Mouse (Mus musculus): ENCODE data around the gene Engase. TPM values are rescaled to one million over a fixed set of nuclear protein-coding genes. Genes with fewer than 3 reads are reported as not detected.

The Engase gene
- polyA plus RNA-seq, 1 experiment from 2014 or later: 3.9 TPM

DNA sequence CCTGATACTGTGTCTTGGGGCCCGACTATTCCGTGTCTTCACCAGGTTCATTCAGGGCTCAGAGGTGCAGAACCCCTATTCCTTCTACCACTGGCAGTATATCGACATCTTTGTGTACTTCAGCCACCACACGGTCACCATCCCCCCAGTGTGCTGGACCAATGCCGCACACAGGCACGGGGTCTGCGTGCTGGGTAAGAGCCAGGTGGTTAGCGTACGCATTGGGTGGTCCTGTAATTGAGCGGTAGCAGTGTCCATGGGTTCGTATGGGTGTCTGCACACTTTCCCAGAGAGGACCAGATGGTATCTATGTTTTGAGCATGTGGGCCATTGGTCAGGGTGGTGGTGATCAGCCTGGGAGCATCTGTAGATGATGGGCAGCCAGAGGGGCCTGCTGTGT, 4.6 kb downstream of the Engase start:
- no peak overlapping the region for H3K9ac ChIP-seq (ENCODE audit: low read length)

GRCm38 (mm10) chr11:118481751-118482150, 5.1 kb downstream of the Engase start:
- H3K9ac ChIP-seq (ENCODE audit: low read length): no peak overlapping the region
- H3K27me3 ChIP-seq (replicated peaks; ENCODE audit: control insufficient read depth, insufficient read depth, low read length): no peaks in the 10 kb centered on the region
- ATAC-seq (no peak), DNase-seq (ENCODE audit: low spot score) (no peak)
- H3K36me3 ChIP-seq (ENCODE audit: control insufficient read depth, insufficient read depth, low read length): 0 out of 2 replicates have a peak, but pooled peaks cover 5% of the 10 kb centered on the region
- H3K4me3 ChIP-seq (ENCODE audit: low read depth, low read length): no peak overlapping the region
- H3K4me2 ChIP-seq (ENCODE audit: low read length): no peak overlapping the region
- no peak overlapping the region for H3K27ac ChIP-seq (ENCODE audit: low read depth, low read length)
- H3K4me1 ChIP-seq (ENCODE audit: control insufficient read depth, insufficient read depth, low read length): peaks cover 5% of the 10 kb centered on the region; the same call in 1 of the 2 replicates
- no peaks in the 10 kb centered on the region for H3K9me3 ChIP-seq (replicated peaks; ENCODE audit: control insufficient read depth, low read length)
- WGBS: 85% methylated on average over 14 of the region's 14 CpGs

More for the DNA sequence above, 4.6 kb downstream of the Engase start:
- no peak overlapping the region for H3K4me2 ChIP-seq (ENCODE audit: low read length)
- H3K9me3 ChIP-seq (replicated peaks; ENCODE audit: control insufficient read depth, low read length): no peaks in the 10 kb centered on the region
- no peak overlapping the region for H3K27ac ChIP-seq (ENCODE audit: low read depth, low read length)
- 92% methylated on average over 11 of the region's 11 CpGs for WGBS
- 0 out of 2 replicates have a peak, but pooled peaks cover 5% of the 10 kb centered on the region for H3K36me3 ChIP-seq (ENCODE audit: control insufficient read depth, insufficient read depth, low read length)
- ATAC-seq: no peak
- DNase-seq (ENCODE audit: low spot score): no peak
- H3K27me3 ChIP-seq (replicated peaks; ENCODE audit: control insufficient read depth, insufficient read depth, low read length): no peaks in the 10 kb centered on the region
- peaks cover 5% of the 10 kb centered on the region; the same call in 1 of the 2 replicates for H3K4me1 ChIP-seq (ENCODE audit: control insufficient read depth, insufficient read depth, low read length)
- no peak overlapping the region for H3K4me3 ChIP-seq (ENCODE audit: low read depth, low read length)

DNA sequence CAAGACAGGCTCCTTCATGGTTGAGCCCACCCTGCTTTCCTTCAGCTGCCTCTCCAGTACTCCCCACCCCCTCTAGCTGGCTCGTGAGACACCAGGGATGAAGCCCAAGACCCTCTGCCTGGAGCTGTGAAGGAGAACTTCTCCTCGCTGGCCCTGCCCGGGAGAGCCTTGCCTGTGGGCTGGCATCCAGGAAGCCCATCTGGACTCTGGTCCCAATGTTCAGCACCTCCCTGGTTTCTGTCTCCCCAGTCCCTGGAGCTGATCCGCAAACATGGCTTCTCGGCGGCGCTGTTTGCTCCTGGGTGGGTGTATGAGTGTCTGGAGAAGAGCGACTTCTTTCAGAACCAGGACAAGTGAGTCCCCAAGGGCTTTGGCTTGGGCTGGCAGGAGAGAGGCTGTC, 7.5 kb downstream of the Engase start:
- Histone ChIP-seq H3K27ac (ENCODE audit: low read depth, low read length) (no peak overlapping the region), H3K36me3 (ENCODE audit: control insufficient read depth, insufficient read depth, low read length) (peaks cover 10% of the 10 kb centered on the region; the same call in 1 of the 2 replicates), H3K9me3 (replicated peaks; ENCODE audit: control insufficient read depth, low read length) (no peaks in the 10 kb centered on the region), H3K27me3 (replicated peaks; ENCODE audit: control insufficient read depth, insufficient read depth, low read length) (no peaks in the 10 kb centered on the region), H3K4me1 (ENCODE audit: control insufficient read depth, insufficient read depth, low read length) (no peaks in the 10 kb centered on the region), H3K4me2 (ENCODE audit: low read length) (no peak overlapping the region), H3K9ac (ENCODE audit: low read length) (no peak overlapping the region), H3K4me3 (ENCODE audit: low read depth, low read length) (no peak overlapping the region)
- DNase-seq (ENCODE audit: low spot score) (no peak), ATAC-seq (no peak)
- WGBS: 87% methylated on average over 8 of the region's 8 CpGs

- H3K9me3 ChIP-seq (replicated peaks; ENCODE audit: control insufficient read depth, low read length): no peaks in the 10 kb centered on the region
- H3K4me2 ChIP-seq (ENCODE audit: low read length): no peak overlapping the region
- WGBS: 73% methylated on average over 11 of the region's 11 CpGs
- DNase-seq (ENCODE audit: low spot score) (no peak), ATAC-seq (no peak)
- H3K9ac ChIP-seq (ENCODE audit: low read length): no peak overlapping the region
- H3K27ac ChIP-seq (ENCODE audit: low read depth, low read length): no peak overlapping the region
- no peak overlapping the region for H3K4me3 ChIP-seq (ENCODE audit: low read depth, low read length)
- H3K36me3 ChIP-seq (ENCODE audit: control insufficient read depth, insufficient read depth, low read length): peaks cover 10% of the 10 kb centered on the region; the same call in 1 of the 2 replicates
- H3K4me1 ChIP-seq (ENCODE audit: control insufficient read depth, insufficient read depth, low read length): no peaks in the 10 kb centered on the region
- no peaks in the 10 kb centered on the region for H3K27me3 ChIP-seq (replicated peaks; ENCODE audit: control insufficient read depth, insufficient read depth, low read length)
Observed at GRCm38 (mm10) chr11:118485338-118485737, 8.7 kb downstream of the Engase start.

- no peak overlapping the region for H3K4me2 ChIP-seq (ENCODE audit: low read length)
- H3K27ac ChIP-seq (ENCODE audit: low read depth, low read length): no peak overlapping the region
- H3K36me3 ChIP-seq (ENCODE audit: control insufficient read depth, insufficient read depth, low read length): peaks cover 10% of the 10 kb centered on the region; the same call in 1 of the 2 replicates
- no peaks in the 10 kb centered on the region for H3K9me3 ChIP-seq (replicated peaks; ENCODE audit: control insufficient read depth, low read length)
- H3K4me3 ChIP-seq (ENCODE audit: low read depth, low read length): no peak overlapping the region
- ATAC-seq (no peak), DNase-seq (ENCODE audit: low spot score) (no peak)
- WGBS: 92% methylated on average over 3 of the region's 3 CpGs
- H3K9ac ChIP-seq (ENCODE audit: low read length): no peak overlapping the region
- H3K27me3 ChIP-seq (replicated peaks; ENCODE audit: control insufficient read depth, insufficient read depth, low read length): no peaks in the 10 kb centered on the region
- no peaks in the 10 kb centered on the region for H3K4me1 ChIP-seq (ENCODE audit: control insufficient read depth, insufficient read depth, low read length)
Observed at GRCm38 (mm10) chr11:118485780-118486179, 9.2 kb downstream of the Engase start.

DNA sequence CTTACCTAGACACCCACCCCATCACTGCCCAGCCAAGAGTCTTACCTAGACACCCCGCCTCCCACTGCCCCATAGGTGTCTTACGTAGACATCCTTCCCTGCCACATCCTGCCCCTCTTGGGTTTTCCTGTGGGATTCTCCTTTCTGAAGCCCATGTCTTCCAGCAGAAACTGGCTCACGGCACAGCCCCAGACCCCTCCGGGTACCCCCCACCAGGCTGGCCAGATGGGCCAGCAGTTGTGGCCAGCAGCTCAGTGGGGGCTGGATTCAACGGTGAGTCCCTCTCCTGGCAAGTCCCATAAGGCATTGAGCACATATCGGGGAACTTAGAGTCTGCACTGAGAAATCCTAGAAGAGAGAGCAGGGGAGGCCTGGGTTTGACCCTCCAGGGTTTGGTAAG, 9.7 kb downstream of the Engase start:
- H3K4me1 ChIP-seq (ENCODE audit: control insufficient read depth, insufficient read depth, low read length): no peaks in the 10 kb centered on the region
- no peak for DNase-seq (ENCODE audit: low spot score)
- no peaks in the 10 kb centered on the region for H3K27me3 ChIP-seq (replicated peaks; ENCODE audit: control insufficient read depth, insufficient read depth, low read length)
- H3K4me3 ChIP-seq (ENCODE audit: low read depth, low read length): no peak overlapping the region
- H3K4me2 ChIP-seq (ENCODE audit: low read length): no peak overlapping the region
- no peak overlapping the region for H3K9ac ChIP-seq (ENCODE audit: low read length)
- H3K36me3 ChIP-seq (ENCODE audit: control insufficient read depth, insufficient read depth, low read length): peaks cover 10% of the 10 kb centered on the region; the same call in 1 of the 2 replicates
- no peak for ATAC-seq
- 93% methylated on average over 6 of the region's 6 CpGs for WGBS
- no peak overlapping the region for H3K27ac ChIP-seq (ENCODE audit: low read depth, low read length)
- no peaks in the 10 kb centered on the region for H3K9me3 ChIP-seq (replicated peaks; ENCODE audit: control insufficient read depth, low read length)

DNA sequence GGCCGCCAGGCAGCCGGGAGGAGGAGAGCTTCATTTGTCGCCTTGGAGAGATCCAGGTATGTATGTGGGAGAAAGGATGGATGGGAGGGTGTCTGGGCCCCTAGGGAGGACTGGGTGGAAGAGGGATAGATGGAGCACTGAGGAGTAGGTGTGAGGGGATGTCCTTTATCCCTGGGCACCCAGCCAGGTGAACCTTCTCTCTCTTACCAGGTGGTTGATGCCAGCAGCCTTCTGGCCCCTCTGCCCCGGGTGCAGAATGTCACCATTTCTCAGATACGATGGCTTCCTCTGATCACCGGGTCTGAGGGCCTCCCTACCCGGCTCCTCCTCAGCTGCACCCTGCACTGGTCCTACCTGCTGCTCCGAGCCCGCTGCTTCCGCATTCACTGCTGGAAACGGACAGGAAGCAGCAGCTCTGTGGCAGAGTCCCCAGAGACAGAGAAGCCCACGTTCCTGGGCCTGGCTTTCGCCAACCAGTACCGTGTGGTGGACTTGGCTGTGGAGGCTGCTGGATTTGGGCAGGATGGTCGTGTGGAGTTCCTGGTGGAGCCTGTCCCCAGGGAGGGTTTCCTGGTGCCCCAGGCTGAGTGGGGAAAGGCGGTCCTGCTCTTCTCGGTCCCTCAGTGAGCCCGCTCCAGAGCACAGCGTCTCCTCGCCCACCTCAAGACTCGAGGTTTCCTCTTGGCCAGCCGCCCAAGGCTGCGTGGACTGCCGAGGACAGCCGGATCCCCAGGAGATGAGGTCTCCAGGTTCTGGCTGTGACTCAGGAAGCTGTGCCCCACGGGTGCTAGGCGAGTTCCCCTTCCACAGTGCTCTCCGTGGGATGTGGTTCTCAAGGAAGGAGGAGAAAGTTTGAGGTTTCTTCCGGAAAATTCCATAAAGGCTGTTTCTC, 10.5 kb downstream of the Engase start:
- WGBS: 86% methylated on average over 29 of the region's 29 CpGs
- Histone ChIP-seq H3K4me1 (ENCODE audit: control insufficient read depth, insufficient read depth, low read length) (no peaks in the 10 kb centered on the region), H3K36me3 (ENCODE audit: control insufficient read depth, insufficient read depth, low read length) (peaks cover 10% of the 10 kb centered on the region; the same call in 1 of the 2 replicates), H3K9ac (ENCODE audit: low read length) (no peak overlapping the region), H3K9me3 (replicated peaks; ENCODE audit: control insufficient read depth, low read length) (no peaks in the 10 kb centered on the region), H3K27ac (ENCODE audit: low read depth, low read length) (no peak overlapping the region), H3K27me3 (replicated peaks; ENCODE audit: control insufficient read depth, insufficient read depth, low read length) (no peaks in the 10 kb centered on the region), H3K4me3 (ENCODE audit: low read depth, low read length) (no peak overlapping the region), H3K4me2 (ENCODE audit: low read length) (no peak overlapping the region)
- no peak for DNase-seq (ENCODE audit: low spot score)
- no peak for ATAC-seq

DNA sequence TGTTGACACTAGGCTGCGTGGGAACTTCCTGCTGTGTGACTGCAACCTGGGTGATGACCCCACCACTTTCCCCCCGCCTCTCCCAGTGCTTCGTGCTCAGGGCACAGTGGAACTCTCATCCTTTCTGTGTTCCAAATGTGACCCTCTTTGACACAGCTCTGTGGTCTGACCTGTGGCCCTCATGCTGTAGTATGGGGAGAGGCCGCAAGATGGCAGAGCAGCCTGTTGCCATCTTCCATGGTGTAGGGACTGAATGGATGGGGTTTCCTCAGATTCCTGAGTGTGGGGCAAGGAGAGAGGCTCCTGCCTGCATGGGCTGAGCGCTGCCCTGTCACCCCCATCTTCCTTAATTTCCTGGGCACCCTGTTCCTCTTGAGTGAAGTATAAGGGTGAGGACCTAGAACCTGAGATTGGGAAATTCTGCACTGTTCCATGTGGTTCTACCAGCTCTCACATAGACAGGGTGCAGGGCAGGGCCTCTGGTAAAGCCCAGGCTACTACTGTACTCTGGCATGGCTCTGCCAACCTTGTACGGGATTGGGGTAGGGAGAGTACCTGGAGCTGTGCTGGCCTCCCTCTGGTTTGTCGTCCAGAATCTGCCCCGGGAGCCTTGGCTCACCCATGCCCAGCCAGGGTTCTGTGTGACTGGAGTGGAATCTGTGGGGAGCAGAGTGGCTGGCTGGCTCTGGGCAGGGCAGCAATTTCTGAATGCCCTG, 11.7 kb downstream of the Engase start:
- WGBS: 69% methylated on average over 8 of the region's 8 CpGs
- no peak for DNase-seq (ENCODE audit: low spot score)
- Histone ChIP-seq H3K27me3 (replicated peaks; ENCODE audit: control insufficient read depth, insufficient read depth, low read length) (no peaks in the 10 kb centered on the region), H3K4me2 (ENCODE audit: low read length) (no peak overlapping the region), H3K36me3 (ENCODE audit: control insufficient read depth, insufficient read depth, low read length) (peaks cover 10% of the 10 kb centered on the region; the same call in 1 of the 2 replicates), H3K9ac (ENCODE audit: low read length) (no peak overlapping the region), H3K27ac (ENCODE audit: low read depth, low read length) (no peak overlapping the region), H3K4me1 (ENCODE audit: control insufficient read depth, insufficient read depth, low read length) (no peaks in the 10 kb centered on the region), H3K9me3 (replicated peaks; ENCODE audit: control insufficient read depth, low read length) (no peaks in the 10 kb centered on the region), H3K4me3 (ENCODE audit: low read depth, low read length) (no peak overlapping the region)
- no peak for ATAC-seq

Measured in forebrain, embryonic 14.5 days (tissue).